Mouse (Mus musculus): ENCODE measurements around the gene Fmnl1.

GRCm38 (mm10) chr11:103161449-103161848, 9.5 kb upstream of the Fmnl1 start:
- TF ChIP-seq POLR2A (IDR thresholded peaks at IDR 0.05; ENCODE audit: borderline replicate concordance, extremely low read depth, low read depth, low read length) (no peak), CTCF (IDR thresholded peaks at IDR 0.05; ENCODE audit: insufficient read depth, low read length) (no peak)
